Mouse (Mus musculus) intestine, embryonic 14.5 days (tissue): Measurements from ENCODE around the gene 9530053A07Rik. TPM values are rescaled to one million over a fixed set of nuclear protein-coding genes. Genes with fewer than 3 reads are reported as not detected.

Experiments
- ATAC-seq: fragments of 200-750 bp; cut with Nextera tagmentation; replicated peaks from 2 replicates; pipeline ENCODE4 v1.8.0; 2017; ENCODE audit warnings: low read depth, moderate number of reproducible peaks, moderate TSS enrichment, moderate library complexity; ENCODE audit not compliant: low FRiP score, low TSS enrichment
- DNase-seq: peaks from one replicate; pipeline ENCODE4 v3.0.0-alpha.2; 2018; ENCODE audit warnings: low spot score
- H3K27ac ChIP-seq: fragments of 300-500 bp; sonication (generic); 2 replicates; pipeline ENCODE4 v1.5.1; 2014; ENCODE audit warnings: low read depth, mild to moderate bottlenecking, control low read depth
- H3K27me3 ChIP-seq: fragments of 300-500 bp; sonication (generic); replicated peaks from 2 replicates; pipeline ENCODE4 v1.6.1; 2014; ENCODE audit warnings: low read length, control low read depth; ENCODE audit not compliant: control insufficient read depth, insufficient read depth
- H3K36me3 ChIP-seq: fragments of 300-500 bp; sonication (generic); 2 replicates; pipeline ENCODE4 v1.6.1; 2014; ENCODE audit warnings: low read length, control low read depth; ENCODE audit not compliant: control insufficient read depth, insufficient read depth
- H3K4me1 ChIP-seq: fragments of 300-500 bp; sonication (generic); replicated peaks from 2 replicates; pipeline ENCODE4 v1.6.1; 2014; ENCODE audit warnings: low read length, control low read depth, mixed read lengths; ENCODE audit not compliant: control insufficient read depth, insufficient read depth
- H3K4me2 ChIP-seq: fragments of 300-500 bp; sonication (generic); 2 replicates; pipeline ENCODE4 v1.6.1; 2014; ENCODE audit warnings: low read length
- H3K4me3 ChIP-seq: fragments of 300-500 bp; sonication (generic); 2 replicates; pipeline ENCODE4 v1.5.1; 2014; ENCODE audit warnings: low read depth, low read length, control low read depth, mixed read lengths
- H3K9ac ChIP-seq: fragments of 300-500 bp; sonication (generic); 2 replicates; pipeline ENCODE4 v1.6.1; 2014; ENCODE audit warnings: mild to moderate bottlenecking, low read length
- H3K9me3 ChIP-seq: fragments of 300-500 bp; sonication (generic); 2 replicates; pipeline ENCODE4 v1.6.1; 2016; ENCODE audit warnings: low read length, control low read depth; ENCODE audit not compliant: control insufficient read depth
- WGBS: fragments of 180-500 bp; shearing (Covaris S2); extraction: QIAGEN DNeasy Blood & Tissue Kit; methylation state at CpG from one replicate; pipeline ENCODE4 v1.1.7; 2014; 5-methylcytosine and 5-hydroxymethylcytosine counted together
- polyA plus RNA-seq: library from polyadenylated mRNA; unstranded; fragments of >200 nt; fragmentation: Nextera tagmentation; extraction: Ambion mirVana; gene quantifications from 2 replicates; pipeline ENCODE4 v1.2.1, GENCODE M21; 2014

9530053A07Rik gene
- polyA plus RNA-seq, 1 experiment from 2014 or later, result not detected

GRCm38 (mm10) chr7:28181376-28181775 is 52.1 kb downstream of the 9530053A07Rik start:
- WGBS, result 94% methylated on average over 12 of the region's 12 CpGs

GRCm38 (mm10) chr7:28182320-28182719 is 53.1 kb downstream of the 9530053A07Rik start:
- peaks cover 77% of the 10 kb centered on the region for H3K36me3 ChIP-seq
- H3K27ac ChIP-seq, result no peak overlapping the region
- H3K27me3 ChIP-seq, result no peaks in the 10 kb centered on the region
- H3K4me1 ChIP-seq, result peaks cover 10% of the 10 kb centered on the region
- no peak overlapping the region for H3K9ac ChIP-seq
- H3K9me3 ChIP-seq, result no peaks in the 10 kb centered on the region
- H3K4me2 ChIP-seq, result no peak overlapping the region
- H3K4me3 ChIP-seq, result no peak overlapping the region
- no peak for DNase-seq
- ATAC-seq, result no peak
- 98% methylated on average over 22 of the region's 22 CpGs for WGBS

More at GRCm38 (mm10) chr7:28181376-28181775, 52.1 kb downstream of the 9530053A07Rik start:
- no peaks in the 10 kb centered on the region for H3K27me3 ChIP-seq
- H3K27ac ChIP-seq, result no peak overlapping the region
- H3K4me2 ChIP-seq, result peak overlapping the region; percentile 83; the same call in 1 of the 2 replicates
- ATAC-seq, result no peak
- no peak overlapping the region for H3K4me3 ChIP-seq
- no peak for DNase-seq
- H3K9me3 ChIP-seq, result no peaks in the 10 kb centered on the region
- peaks cover 10% of the 10 kb centered on the region for H3K4me1 ChIP-seq
- H3K36me3 ChIP-seq, result peaks cover 77% of the 10 kb centered on the region
- no peak overlapping the region for H3K9ac ChIP-seq

GRCm38 (mm10) chr7:28185884-28186283 is 56.6 kb downstream of the 9530053A07Rik start:
- Histone ChIP-seq H3K36me3 (peaks cover 96% of the 10 kb centered on the region), H3K27me3 (no peaks in the 10 kb centered on the region), H3K4me3 (no peak overlapping the region), H3K4me1 (peaks cover 3% of the 10 kb centered on the region), H3K9me3 (no peaks in the 10 kb centered on the region), H3K9ac (no peak overlapping the region), H3K27ac (no peak overlapping the region), H3K4me2 (no peak overlapping the region)
- DNase-seq, result no peak
- 97% methylated on average over 14 of the region's 14 CpGs for WGBS
- ATAC-seq, result no peak; the same call in 1 of the 2 replicates

DNA sequence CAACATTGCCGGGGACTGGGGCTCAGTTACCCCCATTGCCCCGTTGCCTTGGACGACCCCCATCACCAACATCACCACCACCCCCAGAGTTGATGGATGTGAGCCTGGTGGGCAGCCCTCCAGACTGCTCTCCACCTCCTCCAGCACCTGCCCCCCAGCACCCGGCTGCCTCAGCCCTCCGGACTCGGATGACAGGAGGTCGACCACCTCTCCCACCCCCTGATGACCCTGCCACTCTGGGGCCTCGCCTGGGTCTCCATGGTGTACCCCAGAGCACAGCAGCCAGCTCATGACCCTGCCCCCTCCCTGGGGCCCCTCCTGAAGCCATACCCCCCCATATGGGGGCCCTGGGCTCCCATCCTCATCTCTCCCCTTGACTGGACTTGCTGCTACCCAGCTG is 57.4 kb downstream of the 9530053A07Rik start:
- Histone ChIP-seq H3K4me1 (no peaks in the 10 kb centered on the region), H3K4me2 (no peak overlapping the region), H3K27me3 (no peaks in the 10 kb centered on the region), H3K4me3 (no peak overlapping the region), H3K9me3 (no peaks in the 10 kb centered on the region), H3K36me3 (peaks cover 99% of the 10 kb centered on the region), H3K9ac (no peak overlapping the region), H3K27ac (no peak overlapping the region)
- ATAC-seq, result no peak
- no peak for DNase-seq
- 86% methylated on average over 8 of the region's 8 CpGs for WGBS

DNA sequence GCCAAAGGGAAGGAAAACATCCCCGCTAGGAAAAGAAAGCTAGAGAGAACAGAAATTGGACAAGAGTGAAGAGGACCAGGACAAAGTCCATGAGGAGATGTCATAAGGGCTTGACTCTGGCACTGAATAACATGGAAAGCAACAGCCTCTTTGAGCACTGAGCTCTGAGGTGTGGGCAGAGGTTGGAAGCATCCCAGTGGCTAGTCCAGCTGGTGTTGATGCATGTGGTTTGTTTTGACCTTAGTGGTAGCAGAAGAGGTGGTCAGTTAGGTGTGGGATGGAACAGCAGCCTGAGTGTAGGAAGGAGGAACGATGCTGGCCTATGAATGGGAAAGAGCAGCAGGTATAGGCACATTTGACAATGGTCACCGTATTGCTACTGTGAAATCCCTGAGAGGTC is 62.2 kb downstream of the 9530053A07Rik start:
- no peak overlapping the region for H3K4me3 ChIP-seq
- WGBS, result 95% methylated on average over 3 of the region's 3 CpGs
- ATAC-seq (no peak), DNase-seq (no peak)
- no peaks in the 10 kb centered on the region for H3K4me1 ChIP-seq
- no peak overlapping the region for H3K9ac ChIP-seq
- H3K9me3 ChIP-seq, result no peaks in the 10 kb centered on the region
- no peak overlapping the region for H3K27ac ChIP-seq
- no peaks in the 10 kb centered on the region for H3K27me3 ChIP-seq
- peaks cover 81% of the 10 kb centered on the region for H3K36me3 ChIP-seq
- no peak overlapping the region for H3K4me2 ChIP-seq

DNA sequence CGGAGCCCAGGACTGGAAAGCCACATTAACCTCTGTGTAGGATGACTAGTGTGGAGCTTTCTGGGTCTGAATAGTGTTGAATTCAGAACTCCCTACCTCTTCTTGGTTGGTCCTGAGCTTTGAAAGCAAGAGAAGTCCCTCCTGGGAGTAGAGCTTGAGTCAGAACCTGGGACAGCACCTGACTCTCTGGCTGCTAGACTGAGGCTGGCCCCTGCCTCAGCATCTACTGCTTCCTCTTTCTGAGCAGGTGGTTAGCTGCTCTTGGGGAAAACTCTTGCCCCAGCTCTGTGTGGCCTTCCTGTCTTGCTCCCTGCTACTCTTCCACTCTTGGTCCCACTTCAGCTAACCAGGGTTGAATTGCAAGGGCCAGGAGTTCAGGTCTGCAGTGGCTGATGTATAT is 62.6 kb downstream of the 9530053A07Rik start:
- no peak overlapping the region for H3K27ac ChIP-seq
- H3K27me3 ChIP-seq, result no peaks in the 10 kb centered on the region
- no peaks in the 10 kb centered on the region for H3K9me3 ChIP-seq
- 100% methylated on average over 1 of the region's 1 CpGs for WGBS
- H3K4me2 ChIP-seq, result no peak overlapping the region
- H3K4me3 ChIP-seq, result no peak overlapping the region
- DNase-seq (no peak), ATAC-seq (no peak)
- H3K36me3 ChIP-seq, result peaks cover 77% of the 10 kb centered on the region
- H3K9ac ChIP-seq, result no peak overlapping the region
- no peaks in the 10 kb centered on the region for H3K4me1 ChIP-seq

DNA sequence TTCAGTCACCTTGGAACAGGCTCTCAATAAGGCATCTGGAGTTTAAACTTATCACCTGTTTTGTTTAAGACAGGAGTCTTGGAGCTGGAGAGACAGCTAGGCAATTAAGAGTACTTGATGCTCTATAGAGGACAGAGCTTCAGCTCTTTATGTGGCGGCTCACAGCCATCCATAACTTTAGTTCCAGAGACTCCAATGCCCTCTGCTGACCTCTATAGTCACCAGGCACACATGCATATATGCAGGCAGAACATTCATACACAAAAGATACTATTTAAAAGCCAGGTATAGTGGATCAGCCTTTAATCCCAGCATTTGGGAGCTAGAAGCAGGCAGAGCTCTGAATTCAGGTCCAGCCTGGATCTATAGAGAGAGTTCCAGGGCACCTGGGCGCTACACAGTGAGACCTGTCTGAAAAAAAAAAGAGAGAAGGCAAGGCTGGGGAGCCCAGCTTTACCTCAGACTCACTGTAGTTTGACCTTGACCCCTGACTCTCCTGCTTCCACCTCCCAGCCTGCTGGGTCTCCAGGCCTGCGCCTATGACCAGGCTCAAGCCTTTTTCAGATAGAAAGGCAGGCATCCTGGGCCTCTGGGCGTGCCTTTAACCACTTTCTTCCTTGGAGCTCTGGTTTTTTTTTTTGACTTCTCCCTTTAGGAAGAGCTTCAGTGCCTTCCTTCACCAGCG is 66.3 kb downstream of the 9530053A07Rik start:
- Histone ChIP-seq H3K27me3 (no peaks in the 10 kb centered on the region), H3K4me1 (no peaks in the 10 kb centered on the region), H3K36me3 (peaks cover 44% of the 10 kb centered on the region), H3K4me3 (no peak overlapping the region), H3K27ac (no peak overlapping the region), H3K9ac (no peak overlapping the region), H3K9me3 (no peaks in the 10 kb centered on the region), H3K4me2 (no peak overlapping the region)
- DNase-seq, result no peak
- WGBS, result 82% methylated on average over 5 of the region's 5 CpGs
- ATAC-seq, result no peak

DNA sequence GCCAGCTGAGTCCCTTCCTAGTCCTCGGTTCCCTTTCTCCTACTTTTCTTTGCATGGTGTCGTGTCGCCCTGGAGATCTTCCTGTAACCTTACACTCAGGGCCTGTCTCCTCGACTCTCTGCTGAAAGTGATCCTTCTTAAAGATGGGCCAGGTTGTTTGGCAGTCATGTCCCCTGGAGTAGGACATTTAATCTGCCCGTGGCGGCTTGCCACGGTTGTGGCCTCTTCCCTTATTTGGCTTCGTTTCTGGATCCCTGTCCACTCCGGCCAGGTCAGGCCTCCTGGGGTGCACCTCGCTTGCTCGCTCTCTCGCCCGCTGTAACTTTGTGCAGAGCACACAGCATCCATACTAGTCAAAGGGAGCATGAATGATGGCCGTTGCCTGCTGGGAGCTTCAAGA is 67.3 kb downstream of the 9530053A07Rik start:
- Histone ChIP-seq H3K9me3 (no peaks in the 10 kb centered on the region), H3K4me1 (no peaks in the 10 kb centered on the region), H3K4me2 (no peak overlapping the region), H3K27ac (no peak overlapping the region), H3K4me3 (no peak overlapping the region), H3K9ac (no peak overlapping the region), H3K27me3 (no peaks in the 10 kb centered on the region), H3K36me3 (peaks cover 34% of the 10 kb centered on the region)
- 83% methylated on average over 14 of the region's 14 CpGs for WGBS
- DNase-seq (no peak), ATAC-seq (no peak)

DNA sequence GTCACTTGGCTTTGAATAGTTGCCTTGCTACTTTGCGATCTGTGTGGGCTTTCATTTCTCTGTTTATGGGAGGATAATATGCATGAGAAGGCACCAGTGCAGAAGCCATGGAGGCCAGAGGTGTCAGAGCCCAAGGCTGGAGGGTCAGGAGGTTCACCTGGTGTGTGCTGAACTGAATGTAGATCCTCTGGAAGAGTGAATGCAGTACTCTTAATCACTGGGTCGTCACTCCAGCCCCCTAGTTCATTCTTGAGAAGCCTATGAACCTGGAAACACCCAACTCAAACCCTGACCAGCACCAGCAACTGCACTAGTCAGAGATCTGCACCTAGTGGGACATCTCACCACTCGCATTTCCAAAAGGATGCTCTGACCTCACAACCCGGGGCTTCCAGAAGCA is 69.8 kb downstream of the 9530053A07Rik start:
- H3K36me3 ChIP-seq, result peaks cover 9% of the 10 kb centered on the region
- H3K9ac ChIP-seq, result no peak overlapping the region
- no peak overlapping the region for H3K4me3 ChIP-seq
- no peak overlapping the region for H3K4me2 ChIP-seq
- 75% methylated on average over 4 of the region's 4 CpGs for WGBS
- H3K27ac ChIP-seq, result no peak overlapping the region
- no peak for ATAC-seq
- no peaks in the 10 kb centered on the region for H3K27me3 ChIP-seq
- no peak for DNase-seq
- H3K9me3 ChIP-seq, result no peaks in the 10 kb centered on the region
- H3K4me1 ChIP-seq, result no peaks in the 10 kb centered on the region
